ENCODE assay signal across 24 mouse cellular contexts in the genomic region with DNA sequence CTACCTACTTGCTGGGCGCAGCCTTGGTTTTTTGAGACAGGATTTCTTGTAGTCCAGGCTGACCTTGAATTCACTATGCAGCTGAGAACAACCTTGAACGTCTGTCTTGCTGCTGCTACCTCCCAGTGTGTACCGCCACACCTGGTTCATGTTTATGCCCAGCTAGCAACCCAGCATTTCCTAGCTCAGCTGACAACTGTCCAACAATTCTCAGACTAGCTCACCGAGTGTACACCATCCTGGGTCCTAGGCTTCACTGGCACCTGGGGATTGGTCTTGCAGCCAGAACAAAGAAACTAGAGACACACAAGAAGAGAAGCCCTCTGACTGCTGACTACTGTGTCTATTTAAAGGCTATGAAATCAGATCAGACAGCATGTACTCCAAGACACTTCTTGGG.
A peak's percentile ranks its signal among the peaks of the same experiment; 100 is the strongest.
DNase-seq lines count a peak whose midpoint lies in the region; ATAC-seq and TF ChIP-seq lines count a peak whose summit lies in the region.
"Had no signal": no experiment of that assay in that cellular context is flagged by ENCODE, and none has a peak within 500 bp of the region (broad histone marks: within the 10 kb centered on the region; RNA-seq: fewer than 3 reads in every experiment).

No protein-coding gene starts in this region.

- no peak overlapping the region for H3K9ac ChIP-seq in hindbrain, embryonic 16.5 days (ENCODE audit: low read depth, low read length)
- H3K9ac ChIP-seq: embryonic facial prominence, embryonic 12.5 days; forebrain, embryonic 13.5 days; forebrain, embryonic 15.5 days had no signal

- no peak overlapping the region for H3K4me2 ChIP-seq in hindbrain, embryonic 16.5 days (ENCODE audit: low read length)
- H3K4me2 ChIP-seq: embryonic facial prominence, embryonic 12.5 days; forebrain, embryonic 13.5 days; forebrain, embryonic 15.5 days had no signal

- ATAC-seq in hindbrain, embryonic 16.5 days, result no peak
- ATAC-seq: activated CD4-positive, CD25-positive, alpha-beta regulatory T cell, adult 4 months; CD4-positive, CD25-positive, alpha-beta regulatory T cell, adult 4 months; forebrain, embryonic 13.5 days; forebrain, embryonic 15.5 days; Patski had no signal

- H3K36me3 ChIP-seq in hindbrain, embryonic 16.5 days (ENCODE audit: control insufficient read depth, insufficient read depth, low read length), result no peaks in the 10 kb centered on the region
- H3K36me3 ChIP-seq: forebrain, embryonic 15.5 days had no signal

- no peaks in the 10 kb centered on the region for H3K4me1 ChIP-seq in hindbrain, embryonic 16.5 days (ENCODE audit: control insufficient read depth, insufficient read depth, low read depth, low read length)
- H3K4me1 ChIP-seq: embryonic facial prominence, embryonic 10.5 days; embryonic facial prominence, embryonic 12.5 days; forebrain, embryonic 13.5 days; forebrain, embryonic 15.5 days had no signal

- DNase-seq in gastrocnemius, adult 2 months, result peak; percentile 59
- DNase-seq in gastrocnemius, adult 8-10 months (ENCODE audit: low spot score in 2 of 2), result no peak
- DNase-seq in heart, adult 11 months, result peak; percentile 72
- no peak for DNase-seq in heart, postnatal 4 days
- peak; percentile 77 for DNase-seq in skeletal muscle tissue, adult 2 months (ENCODE audit: low read depth, low spot score)
- DNase-seq: adrenal gland, adult 8-10 months; adrenal gland, postnatal 14 days; adrenal gland, postnatal 36 days; B cell, adult 2 months; cerebellum, adult 11-12 months; cerebellum, adult 2 months; cerebellum, adult 9-10 months; cerebellum, postnatal 10 days; cerebellum, postnatal 25 days had no signal

- WGBS in hindbrain, embryonic 16.5 days, result 91% methylated on average over 4 of the region's 4 CpGs

- H3K4me3 ChIP-seq in gastrocnemius, adult 2 months, result peak overlapping the region; percentile 19; the same call in 1 of the 2 replicates
- no peak overlapping the region for H3K4me3 ChIP-seq in hindbrain, embryonic 16.5 days (ENCODE audit: low read length)
- H3K4me3 ChIP-seq: embryonic facial prominence, embryonic 10.5 days; embryonic facial prominence, embryonic 12.5 days; forebrain, embryonic 13.5 days; forebrain, embryonic 15.5 days had no signal

- TF ChIP-seq CTCF in gastrocnemius, adult 2 months (IDR thresholded peaks at IDR 0.05), result no peak

- H3K27ac ChIP-seq in gastrocnemius, adult 2 months, result peak overlapping the region; percentile 87
- no peak overlapping the region for H3K27ac ChIP-seq in hindbrain, embryonic 16.5 days (ENCODE audit: low read depth, low read length)
- H3K27ac ChIP-seq: embryonic facial prominence, embryonic 10.5 days; embryonic facial prominence, embryonic 12.5 days; forebrain, embryonic 13.5 days; forebrain, embryonic 15.5 days had no signal

- no peaks in the 10 kb centered on the region for H3K27me3 ChIP-seq in hindbrain, embryonic 16.5 days (replicated peaks; ENCODE audit: control insufficient read depth, insufficient read depth, low read length)
- H3K27me3 ChIP-seq: CH12.LX; embryonic facial prominence, embryonic 12.5 days; forebrain, embryonic 13.5 days; forebrain, embryonic 15.5 days; Patski had no signal

- no peaks in the 10 kb centered on the region for H3K9me3 ChIP-seq in hindbrain, embryonic 16.5 days (ENCODE audit: control insufficient read depth, low read length)
- H3K9me3 ChIP-seq: embryonic facial prominence, embryonic 10.5 days; embryonic facial prominence, embryonic 12.5 days; forebrain, embryonic 13.5 days; forebrain, embryonic 15.5 days; G1E had no signal

- intact Hi-C loops in gastrocnemius, adult 2 months (cut with DNase I), result no loop called here

Comparison
In these comparisons a context has a peak if more than half of its experiments do, and no peak if none do; other contexts are left out.
1. DNase-seq: peak in gastrocnemius, adult 2 months (single experiment), heart, adult 11 months (single experiment) and skeletal muscle tissue, adult 2 months (single experiment); none in gastrocnemius, adult 8-10 months (0 of 2) and heart, postnatal 4 days (single experiment).